Mouse (Mus musculus) brain, embryonic 14.5 days (tissue): ENCODE measurements around the gene Olfr541.
"Not testable (repeated sequence)": the region's sequence is repeated elsewhere in the genome, so short reads cannot be mapped to it uniquely, and the experiment has no call there.

Experiments used
- CTCF ChIP-seq: fragments of 200-500 bp; IDR thresholded peaks from 2 replicates; pipeline ENCODE4 v1.5.1; 2012; ENCODE audit warnings: inconsistent platforms, mild to moderate bottlenecking, moderate library complexity, borderline replicate concordance; ENCODE audit not compliant: insufficient read depth, insufficient read length; ENCODE audit errors: extremely low read depth
- POLR2A ChIP-seq: fragments of 200-500 bp; IDR thresholded peaks from 2 replicates; pipeline ENCODE4 v1.6.1; 2012; ENCODE audit warnings: mild to moderate bottlenecking, inconsistent platforms, borderline replicate concordance; ENCODE audit not compliant: poor library complexity, insufficient read depth, insufficient read length, severe bottlenecking; ENCODE audit errors: extremely low read depth

DNA sequence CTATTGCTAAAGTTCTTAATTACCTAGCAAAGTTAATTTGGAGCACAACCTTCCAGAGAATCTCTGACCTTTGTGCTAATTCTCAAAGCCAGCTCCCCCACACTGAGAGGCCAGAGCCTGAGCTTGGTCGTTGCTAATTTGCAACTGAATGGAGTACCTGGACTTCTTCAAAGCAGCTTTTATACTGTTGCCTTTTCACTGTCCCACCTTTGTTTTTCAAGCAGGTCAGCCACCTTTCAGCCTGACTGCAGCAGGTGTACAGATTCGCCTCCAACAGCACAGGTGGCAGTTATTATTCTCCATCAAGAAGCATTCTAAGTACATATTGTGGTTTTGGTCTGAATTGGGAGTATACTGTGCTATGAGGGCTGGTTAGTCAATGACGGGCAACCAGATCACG, 17.5 kb upstream of the Olfr541 start:
- not testable (repeated sequence) for TF ChIP-seq CTCF, POLR2A
